Mouse (Mus musculus) kidney, embryonic 15.5 days (tissue): Measurements from ENCODE around the gene C530008M17Rik. TPM values are rescaled to one million over a fixed set of nuclear protein-coding genes. Genes with fewer than 3 reads are reported as not detected.

ENCODE experiments used
- ATAC-seq: fragments of 200-750 bp; cut with Nextera tagmentation; replicated peaks from 2 replicates; pipeline ENCODE4 v1.8.0; 2017; ENCODE audit warnings: moderate TSS enrichment; ENCODE audit not compliant: low FRiP score
- H3K27ac ChIP-seq: fragments of 300-500 bp; sonication (generic); 2 replicates; pipeline ENCODE4 v1.5.1; 2015; ENCODE audit warnings: mild to moderate bottlenecking, inconsistent platforms
- H3K27me3 ChIP-seq: fragments of 300-500 bp; sonication (generic); 2 replicates; pipeline ENCODE4 v1.6.1; 2015; ENCODE audit warnings: inconsistent platforms
- H3K36me3 ChIP-seq: fragments of 300-500 bp; sonication (generic); 2 replicates; pipeline ENCODE4 v1.6.1; 2015; ENCODE audit warnings: inconsistent platforms
- H3K4me1 ChIP-seq: fragments of 300-500 bp; sonication (generic); 2 replicates; pipeline ENCODE4 v1.6.1; 2015; ENCODE audit warnings: inconsistent platforms
- H3K4me2 ChIP-seq: fragments of 300-500 bp; sonication (generic); 2 replicates; pipeline ENCODE4 v1.6.1; 2015; ENCODE audit warnings: moderate library complexity, mild to moderate bottlenecking, inconsistent platforms
- H3K4me3 ChIP-seq: fragments of 300-500 bp; sonication (generic); replicated peaks from 2 replicates; pipeline ENCODE4 v1.5.1; 2015; ENCODE audit warnings: mild to moderate bottlenecking, inconsistent platforms
- H3K9ac ChIP-seq: fragments of 300-500 bp; sonication (generic); 2 replicates; pipeline ENCODE4 v1.6.1; 2015; ENCODE audit warnings: mild to moderate bottlenecking, inconsistent platforms
- H3K9me3 ChIP-seq: fragments of 300-500 bp; sonication (generic); replicated peaks from 2 replicates; pipeline ENCODE4 v1.6.1; 2016; ENCODE audit warnings: inconsistent platforms
- WGBS: fragments of 180-500 bp; shearing (Covaris S2); methylation state at CpG from one replicate; pipeline ENCODE4 v1.1.7; 2015; ENCODE audit warnings: mixed read lengths; 5-methylcytosine and 5-hydroxymethylcytosine counted together
- polyA plus RNA-seq: library from polyadenylated mRNA; unstranded; fragments of >200 nt; fragmentation: Nextera tagmentation; extraction: Ambion mirVana; gene quantifications from 2 replicates; pipeline ENCODE4 v1.2.1, GENCODE M21; 2015

The C530008M17Rik gene
- polyA plus RNA-seq, 1 experiment from 2014 or later: 17.2 TPM

DNA sequence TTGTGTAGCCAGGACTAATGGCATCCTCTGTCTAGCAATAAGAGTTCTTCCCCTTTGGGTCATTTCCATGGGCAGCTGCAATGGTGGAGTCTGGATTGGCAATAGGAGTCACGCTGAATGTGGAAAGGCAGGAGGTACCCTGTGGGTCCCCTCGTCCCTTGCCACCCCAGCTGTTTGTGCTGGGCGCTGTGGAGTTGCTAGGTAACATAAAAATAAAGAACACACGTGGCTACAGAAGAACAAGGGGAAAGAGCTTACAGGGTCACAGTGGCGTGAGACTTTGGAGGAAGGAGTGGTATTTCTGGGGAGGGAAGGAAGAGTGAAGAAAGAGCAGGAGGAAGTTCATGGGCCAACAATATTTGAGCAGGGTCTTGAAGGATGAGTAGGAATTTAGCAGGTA is 11.8 kb downstream of the C530008M17Rik start:
- no peaks in the 10 kb centered on the region for H3K27me3 ChIP-seq
- ATAC-seq: no peak
- no peak overlapping the region for H3K4me3 ChIP-seq
- H3K4me2 ChIP-seq: no peak overlapping the region
- WGBS: 71% methylated on average over 5 of the region's 5 CpGs
- H3K4me1 ChIP-seq: peaks cover 10% of the 10 kb centered on the region
- H3K9me3 ChIP-seq: no peaks in the 10 kb centered on the region
- H3K9ac ChIP-seq: no peak overlapping the region
- no peaks in the 10 kb centered on the region for H3K36me3 ChIP-seq
- H3K27ac ChIP-seq: no peak overlapping the region

DNA sequence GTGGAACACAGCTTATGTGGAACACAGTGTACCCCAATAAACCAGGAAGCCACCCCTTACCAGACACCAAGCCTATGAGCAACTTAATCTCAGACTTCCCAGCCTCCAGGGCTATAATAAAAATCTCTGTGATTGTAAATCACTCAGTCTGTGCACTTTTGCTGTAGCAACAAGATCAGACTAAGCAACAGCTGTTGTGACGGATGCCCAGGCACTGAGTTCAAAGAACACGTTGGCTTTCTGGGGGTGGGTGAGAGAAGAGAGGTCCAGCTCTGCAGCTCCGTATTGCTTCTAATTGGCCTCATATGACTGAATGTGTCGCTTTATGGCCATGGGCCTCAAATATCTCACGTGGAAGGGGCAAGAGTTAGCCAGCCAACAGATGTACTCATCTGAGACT is 12.2 kb downstream of the C530008M17Rik start:
- 64% methylated on average over 5 of the region's 5 CpGs for WGBS
- peaks cover 10% of the 10 kb centered on the region for H3K4me1 ChIP-seq
- H3K36me3 ChIP-seq: no peaks in the 10 kb centered on the region
- H3K27ac ChIP-seq: no peak overlapping the region
- no peak for ATAC-seq
- no peak overlapping the region for H3K4me3 ChIP-seq
- H3K9me3 ChIP-seq: no peaks in the 10 kb centered on the region
- no peak overlapping the region for H3K9ac ChIP-seq
- H3K4me2 ChIP-seq: no peak overlapping the region
- H3K27me3 ChIP-seq: no peaks in the 10 kb centered on the region

DNA sequence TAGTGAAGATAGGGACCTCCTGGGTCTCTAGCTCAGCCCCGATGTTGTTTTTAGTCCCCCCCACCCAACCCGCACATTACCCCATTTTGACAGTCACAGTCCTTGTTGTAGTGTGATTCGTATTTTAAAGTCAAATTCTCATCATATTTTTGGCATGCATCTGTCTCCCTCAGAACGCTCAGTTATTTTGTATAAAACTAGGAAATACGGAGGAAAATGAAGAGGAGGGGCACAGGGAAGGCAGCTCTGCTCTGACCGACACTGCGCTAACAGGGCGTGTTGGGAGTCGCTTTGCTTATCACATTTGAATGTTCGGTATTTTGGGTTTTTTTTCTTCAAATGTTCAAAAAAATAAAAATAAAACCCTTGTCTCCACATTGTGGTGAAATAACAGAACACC is 13.9 kb downstream of the C530008M17Rik start:
- 95% methylated on average over 10 of the region's 10 CpGs for WGBS

DNA sequence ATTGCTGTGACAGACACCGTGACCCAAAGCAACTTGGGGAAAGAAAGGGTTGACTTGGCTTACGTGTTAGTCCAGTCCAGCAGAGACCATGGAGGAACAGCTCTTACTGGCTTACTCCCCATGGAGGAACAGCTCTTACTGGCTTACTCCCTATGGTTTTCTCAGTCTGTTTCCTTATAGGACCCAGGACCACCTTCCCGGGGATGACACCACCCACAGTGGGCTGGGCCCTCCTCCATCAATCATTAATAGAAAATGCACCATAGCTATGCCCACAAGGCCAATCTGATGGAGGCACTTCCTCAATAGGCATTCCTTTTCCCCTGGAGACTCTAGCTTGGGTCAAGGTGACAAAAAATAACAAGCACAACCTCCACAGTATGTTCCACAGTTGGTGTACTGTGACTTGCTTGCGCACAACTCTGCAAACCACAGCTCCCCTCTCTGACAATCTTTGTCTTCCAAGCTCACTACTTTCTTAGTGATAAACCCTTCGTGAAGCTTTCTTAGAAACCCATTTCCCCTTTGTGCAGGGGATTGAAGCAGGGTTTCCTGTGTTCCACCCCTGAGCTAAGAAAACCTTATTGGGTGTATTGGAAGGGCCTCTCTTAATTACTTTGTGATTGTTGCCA is 17.8 kb downstream of the C530008M17Rik start:
- 90% methylated on average over 5 of the region's 5 CpGs for WGBS
- H3K9me3 ChIP-seq: no peaks in the 10 kb centered on the region
- H3K27me3 ChIP-seq: no peaks in the 10 kb centered on the region
- no peak overlapping the region for H3K4me2 ChIP-seq
- 0 out of 2 replicates have a peak, but pooled peaks cover 2% of the 10 kb centered on the region for H3K4me1 ChIP-seq
- no peaks in the 10 kb centered on the region; the same call in 1 of the 2 replicates for H3K36me3 ChIP-seq
- no peak overlapping the region for H3K9ac ChIP-seq
- H3K4me3 ChIP-seq: no peak overlapping the region
- no peak for ATAC-seq
- no peak overlapping the region for H3K27ac ChIP-seq

More for the DNA sequence above, 13.9 kb downstream of the C530008M17Rik start:
- Histone ChIP-seq H3K27me3 (no peaks in the 10 kb centered on the region), H3K9me3 (no peaks in the 10 kb centered on the region), H3K4me3 (no peak overlapping the region), H3K36me3 (no peaks in the 10 kb centered on the region; the same call in 1 of the 2 replicates), H3K9ac (no peak overlapping the region), H3K27ac (no peak overlapping the region), H3K4me2 (no peak overlapping the region), H3K4me1 (peaks cover 6% of the 10 kb centered on the region)
- ATAC-seq: no peak

DNA sequence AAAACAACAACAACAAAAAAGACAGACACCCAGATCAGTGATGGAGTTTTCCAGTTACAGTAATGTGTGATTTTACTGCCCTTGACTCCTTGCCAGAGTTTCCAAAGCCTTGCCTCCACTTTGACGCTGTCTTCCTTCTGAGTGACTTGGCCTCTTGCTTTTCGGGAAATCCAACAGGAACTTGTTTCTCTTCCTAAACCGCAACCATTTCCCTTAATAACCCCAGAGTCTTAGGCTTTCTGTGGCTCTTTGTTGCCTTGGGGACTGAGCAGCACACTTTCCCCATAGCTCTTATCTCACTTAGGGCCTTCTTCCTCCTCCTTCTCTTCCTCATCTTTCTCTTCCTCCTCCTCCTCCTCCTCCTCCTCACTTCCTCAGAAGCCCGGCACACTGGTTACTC is 19.1 kb downstream of the C530008M17Rik start:
- H3K27me3 ChIP-seq: no peaks in the 10 kb centered on the region
- 0 out of 2 replicates have a peak, but pooled peaks cover 2% of the 10 kb centered on the region for H3K4me1 ChIP-seq
- no peak overlapping the region for H3K27ac ChIP-seq
- H3K4me2 ChIP-seq: no peak overlapping the region
- ATAC-seq: no peak
- WGBS: 54% methylated on average over 4 of the region's 4 CpGs
- H3K9ac ChIP-seq: no peak overlapping the region
- peaks cover 1% of the 10 kb centered on the region for H3K9me3 ChIP-seq
- H3K4me3 ChIP-seq: no peak overlapping the region
- H3K36me3 ChIP-seq: no peaks in the 10 kb centered on the region; the same call in 1 of the 2 replicates

DNA sequence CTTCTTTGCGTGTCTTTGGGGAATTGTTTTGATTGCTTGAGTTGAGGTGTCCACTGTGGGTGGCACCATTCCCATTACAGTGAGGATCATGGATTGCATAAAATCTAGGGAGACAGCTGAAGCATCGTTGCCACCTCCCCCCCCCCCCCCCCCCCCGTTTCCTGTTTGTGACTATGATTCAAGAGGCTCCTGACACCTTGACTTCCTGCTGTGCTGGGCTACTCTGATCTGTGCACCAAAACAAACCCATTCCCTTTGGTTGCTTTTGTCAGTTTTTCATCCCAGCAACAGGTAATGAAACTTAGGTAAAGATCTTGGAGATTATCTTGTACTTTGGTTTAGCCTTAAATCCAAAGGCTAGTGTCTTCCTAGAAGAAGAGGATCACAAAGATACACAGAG is 24.6 kb downstream of the C530008M17Rik start:
- no peak overlapping the region for H3K4me2 ChIP-seq
- H3K27ac ChIP-seq: no peak overlapping the region
- ATAC-seq: no peak
- WGBS: 87% methylated on average over 2 of the region's 3 CpGs
- no peak overlapping the region for H3K9ac ChIP-seq
- peaks cover 2% of the 10 kb centered on the region; the same call in 1 of the 2 replicates for H3K4me1 ChIP-seq
- H3K4me3 ChIP-seq: no peak overlapping the region
- H3K9me3 ChIP-seq: peaks cover 3% of the 10 kb centered on the region
- no peaks in the 10 kb centered on the region for H3K36me3 ChIP-seq
- no peaks in the 10 kb centered on the region for H3K27me3 ChIP-seq

DNA sequence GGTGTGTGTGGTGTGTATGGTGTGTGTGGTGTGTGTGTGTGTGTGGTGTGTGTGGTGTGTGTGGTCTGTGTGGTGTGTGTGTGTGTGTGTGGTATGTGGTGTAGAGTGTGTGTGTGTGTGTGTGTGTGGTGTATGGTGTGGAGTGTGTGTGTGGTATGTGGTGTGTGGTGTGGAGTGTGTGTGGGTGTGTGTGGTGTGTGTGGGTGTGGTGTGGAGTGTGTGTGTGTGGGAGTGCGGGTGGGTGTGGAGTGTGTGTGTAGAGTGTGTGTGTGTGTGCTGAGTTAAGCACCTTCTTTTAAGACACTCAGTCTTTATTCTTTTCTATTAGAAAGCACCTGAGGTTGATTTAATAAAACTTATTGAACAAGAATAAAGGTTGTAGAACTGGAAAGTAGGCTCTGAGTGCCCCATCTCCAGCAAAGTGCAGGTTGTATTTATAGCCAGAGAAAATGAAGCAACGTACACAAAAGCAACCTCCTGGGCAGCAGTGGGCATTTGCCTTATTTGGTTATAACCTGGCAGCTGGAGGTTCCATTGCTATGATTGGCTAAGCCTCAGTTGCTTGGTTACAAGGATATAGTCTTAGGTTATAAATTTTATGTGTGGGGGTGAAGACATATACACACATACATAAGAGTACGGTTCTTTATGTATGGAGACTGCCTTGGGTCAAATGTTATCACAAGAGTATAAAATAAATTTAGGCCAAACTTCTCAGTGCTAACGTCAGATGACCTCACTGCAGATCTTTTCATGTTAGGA is 25.8 kb downstream of the C530008M17Rik start:
- 48% methylated on average over 4 of the region's 4 CpGs for WGBS
- no peak for ATAC-seq
- Histone ChIP-seq H3K4me1 (peaks cover 7% of the 10 kb centered on the region; the same call in 1 of the 2 replicates), H3K4me3 (no peak overlapping the region), H3K9me3 (peaks cover 3% of the 10 kb centered on the region), H3K36me3 (no peaks in the 10 kb centered on the region), H3K27ac (no peak overlapping the region), H3K4me2 (no peak overlapping the region), H3K27me3 (no peaks in the 10 kb centered on the region), H3K9ac (no peak overlapping the region)

DNA sequence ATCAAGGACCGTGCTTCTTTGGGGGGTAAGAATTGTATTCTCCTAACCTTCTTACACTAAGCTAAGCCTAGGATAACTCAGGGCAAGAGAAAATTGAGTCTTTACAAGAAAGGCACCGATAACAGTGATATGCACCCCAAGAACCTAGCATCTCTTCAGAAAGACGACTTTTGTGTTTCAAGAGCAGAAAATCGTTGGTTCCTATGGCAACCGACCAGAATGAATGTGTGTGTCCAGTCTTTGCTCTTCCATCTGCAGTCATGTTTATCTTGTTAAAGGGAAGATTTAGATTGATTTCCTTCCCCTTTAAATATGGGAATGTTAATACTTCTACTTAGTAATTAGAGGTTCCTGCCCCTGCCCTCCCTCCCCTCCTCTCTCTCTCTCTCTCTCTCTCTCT is 27.1 kb downstream of the C530008M17Rik start:
- Histone ChIP-seq H3K27ac (no peak overlapping the region), H3K9ac (no peak overlapping the region), H3K27me3 (no peaks in the 10 kb centered on the region), H3K4me3 (no peak overlapping the region), H3K4me2 (no peak overlapping the region), H3K9me3 (peaks cover 3% of the 10 kb centered on the region), H3K4me1 (peaks cover 13% of the 10 kb centered on the region; the same call in 1 of the 2 replicates), H3K36me3 (no peaks in the 10 kb centered on the region)
- ATAC-seq: no peak
- 71% methylated on average over 5 of the region's 5 CpGs for whole genome bisulfite sequencing

DNA sequence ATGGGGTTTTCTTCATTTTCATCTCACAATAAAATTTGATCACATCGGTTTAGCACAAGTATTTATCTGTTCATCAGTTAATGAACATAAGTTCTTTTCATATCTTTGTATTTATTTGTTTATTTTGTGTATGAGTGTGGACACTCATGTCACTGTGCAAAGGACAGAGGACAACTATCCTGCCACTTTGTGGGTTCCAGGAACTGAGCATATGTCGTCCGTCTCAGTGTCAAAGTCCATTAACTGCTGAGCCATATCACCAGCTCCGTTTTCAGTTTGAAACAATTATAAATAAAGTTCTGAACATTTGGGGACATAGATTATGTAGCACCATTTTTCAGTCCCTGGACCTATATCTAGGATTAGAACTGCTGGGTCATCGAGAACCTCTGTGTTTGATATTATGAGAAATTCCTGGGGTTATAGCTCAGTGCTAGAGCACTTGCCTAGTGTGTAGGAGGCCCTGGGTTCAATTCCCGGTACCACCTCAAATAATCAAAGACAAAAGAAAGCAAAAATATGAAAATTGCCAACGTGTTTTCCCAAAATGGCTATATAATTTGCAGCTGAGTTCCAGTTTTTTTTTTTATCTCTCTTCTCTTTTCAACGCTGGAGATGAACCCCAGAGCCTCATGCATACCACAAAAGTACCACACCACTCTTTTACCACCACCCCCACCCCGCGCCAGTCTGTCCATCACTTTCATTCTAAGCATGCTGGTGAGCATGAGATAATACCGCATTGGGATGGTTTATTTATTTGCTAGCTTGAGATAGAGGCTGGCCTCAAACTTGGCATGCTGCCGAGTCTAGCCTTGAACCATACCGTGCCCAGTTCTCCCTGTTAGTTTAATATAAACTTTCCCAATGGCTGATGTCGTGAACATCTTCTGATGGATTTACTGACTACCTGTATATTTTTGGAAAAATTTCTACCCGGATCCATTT is 28.6 kb downstream of the C530008M17Rik start:
- Histone ChIP-seq H3K4me2 (no peak overlapping the region), H3K4me3 (no peak overlapping the region), H3K27me3 (no peaks in the 10 kb centered on the region), H3K36me3 (no peaks in the 10 kb centered on the region), H3K9me3 (peaks cover 3% of the 10 kb centered on the region), H3K27ac (no peak overlapping the region), H3K9ac (no peak overlapping the region), H3K4me1 (peaks cover 19% of the 10 kb centered on the region; the same call in 1 of the 2 replicates)
- WGBS: 81% methylated on average over 15 of the region's 15 CpGs
- ATAC-seq: no peak

DNA sequence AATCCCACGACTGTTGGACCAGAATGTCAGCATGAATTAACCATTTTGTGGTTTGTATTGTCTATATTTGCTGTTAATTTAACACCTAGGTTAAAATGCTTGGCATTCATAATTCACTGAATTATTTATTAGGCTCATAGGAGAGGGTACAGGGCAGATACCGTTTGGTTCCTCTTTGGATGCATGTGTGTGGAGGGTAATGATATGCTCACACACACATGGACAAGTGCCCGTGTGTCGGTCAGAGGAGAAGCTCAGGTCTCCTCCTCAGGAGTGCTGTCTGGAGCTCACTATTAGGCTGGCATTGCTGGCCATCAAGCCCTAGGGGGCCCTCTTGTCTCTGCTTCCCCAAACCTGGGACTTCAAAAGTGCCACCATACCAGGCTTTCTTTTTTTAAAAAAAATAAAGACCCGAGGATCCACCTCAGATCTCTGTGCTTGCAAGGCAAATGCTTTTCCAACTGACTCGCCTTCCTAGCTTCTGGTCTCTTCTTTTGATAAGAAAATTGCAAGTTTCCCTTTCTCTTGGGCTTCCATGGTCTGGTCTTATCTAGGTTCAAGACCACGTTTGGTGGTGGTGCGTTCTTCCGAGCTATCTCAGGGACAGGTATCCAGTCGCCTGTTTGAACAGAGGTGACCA is 31.8 kb downstream of the C530008M17Rik start:
- H3K27ac ChIP-seq: no peak overlapping the region
- no peak overlapping the region for H3K4me3 ChIP-seq
- H3K9ac ChIP-seq: no peak overlapping the region
- peaks cover 21% of the 10 kb centered on the region; the same call in 1 of the 2 replicates for H3K4me1 ChIP-seq
- no peaks in the 10 kb centered on the region for H3K36me3 ChIP-seq
- H3K9me3 ChIP-seq: no peaks in the 10 kb centered on the region
- H3K4me2 ChIP-seq: no peak overlapping the region
- no peak for ATAC-seq
- 88% methylated on average over 10 of the region's 10 CpGs for WGBS
- H3K27me3 ChIP-seq: no peaks in the 10 kb centered on the region

DNA sequence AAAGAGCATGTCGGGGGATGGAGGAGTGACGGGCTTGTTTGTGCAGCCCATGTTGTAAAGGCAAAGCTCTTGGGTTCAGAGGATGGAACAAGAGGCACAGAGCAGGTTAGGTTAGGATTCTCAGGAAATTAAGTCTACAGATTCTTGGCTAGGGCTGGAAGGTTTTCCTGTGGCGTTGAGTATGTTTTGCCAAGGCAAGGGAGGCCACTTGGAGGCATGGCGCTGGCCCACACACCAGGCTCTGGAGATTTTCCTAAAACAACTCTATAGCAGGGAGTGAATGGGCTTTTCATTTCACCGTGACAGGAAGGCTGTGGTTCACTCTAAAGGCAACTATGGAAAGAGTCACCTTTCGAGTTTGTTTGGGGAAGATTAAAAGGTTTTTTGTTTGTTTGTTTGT is 32.3 kb downstream of the C530008M17Rik start:
- no peak overlapping the region for H3K4me3 ChIP-seq
- no peaks in the 10 kb centered on the region for H3K9me3 ChIP-seq

More for the DNA sequence above, 32.3 kb downstream of the C530008M17Rik start:
- no peaks in the 10 kb centered on the region for H3K36me3 ChIP-seq
- no peaks in the 10 kb centered on the region for H3K27me3 ChIP-seq
- no peak overlapping the region for H3K4me2 ChIP-seq
- no peak for ATAC-seq
- 73% methylated on average over 6 of the region's 6 CpGs for WGBS
- H3K27ac ChIP-seq: no peak overlapping the region
- H3K9ac ChIP-seq: no peak overlapping the region
- H3K4me1 ChIP-seq: peaks cover 21% of the 10 kb centered on the region; the same call in 1 of the 2 replicates
